Mouse (Mus musculus): ENCODE data around the gene Serpina6. TPM values are rescaled to one million over a fixed set of nuclear protein-coding genes. Genes with fewer than 3 reads are reported as not detected.
"Not testable (repeated sequence)": the region's sequence is repeated elsewhere in the genome, so short reads cannot be mapped to it uniquely, and the experiment has no call there.

The Serpina6 gene
- polyA plus RNA-seq, 1 experiment: 1.2 TPM

- Histone ChIP-seq H3K27ac (ENCODE audit: control insufficient read depth, insufficient read depth, low read depth, low read length, poor library complexity) (no peak overlapping the region), H3K4me1 (ENCODE audit: control insufficient read depth, insufficient read depth, low read length) (no peaks in the 10 kb centered on the region), H3K4me3 (replicated peaks; ENCODE audit: control insufficient read depth, low read depth, low read length) (no peak overlapping the region)
- 74% methylated on average over 5 of the region's 5 CpGs for WGBS
- TF ChIP-seq POLR2A (IDR thresholded peaks at IDR 0.05; ENCODE audit: borderline replicate concordance, control insufficient read depth, low read depth, low read length) (no peak), CTCF (IDR thresholded peaks at IDR 0.05; ENCODE audit: control insufficient read depth, insufficient read depth, low read length) (no peak)
Measured at GRCm38 (mm10) chr12:103670344-103670743, 13.3 kb upstream of the Serpina6 start.

- WGBS: 90% methylated on average over 3 of the region's 3 CpGs
- H3K27ac ChIP-seq (ENCODE audit: control insufficient read depth, insufficient read depth, low read depth, low read length, poor library complexity): no peak overlapping the region
- H3K4me1 ChIP-seq (ENCODE audit: control insufficient read depth, insufficient read depth, low read length): no peaks in the 10 kb centered on the region
- TF ChIP-seq POLR2A (IDR thresholded peaks at IDR 0.05; ENCODE audit: borderline replicate concordance, control insufficient read depth, low read depth, low read length) (no peak), CTCF (IDR thresholded peaks at IDR 0.05; ENCODE audit: control insufficient read depth, insufficient read depth, low read length) (no peak)
- H3K4me3 ChIP-seq (replicated peaks; ENCODE audit: control insufficient read depth, low read depth, low read length): no peak overlapping the region
Measured at GRCm38 (mm10) chr12:103665286-103665685, 8.3 kb upstream of the Serpina6 start.

GRCm38 (mm10) chr12:103662053-103662452 is 5.0 kb upstream of the Serpina6 start:
- not testable (repeated sequence) for H3K4me3 ChIP-seq (replicated peaks; ENCODE audit: control insufficient read depth, low read depth, low read length); H3K27ac ChIP-seq (ENCODE audit: control insufficient read depth, insufficient read depth, low read depth, low read length, poor library complexity); H3K4me1 ChIP-seq (ENCODE audit: control insufficient read depth, insufficient read depth, low read length)

- Histone ChIP-seq H3K4me1 (ENCODE audit: control insufficient read depth, insufficient read depth, low read length) (no peaks in the 10 kb centered on the region), H3K27ac (ENCODE audit: control insufficient read depth, insufficient read depth, low read depth, low read length, poor library complexity) (no peak overlapping the region), H3K4me3 (replicated peaks; ENCODE audit: control insufficient read depth, low read depth, low read length) (no peak overlapping the region)
- WGBS: 77% methylated on average over 5 of the region's 5 CpGs
- no peak for TF ChIP-seq CTCF (IDR thresholded peaks at IDR 0.05; ENCODE audit: control insufficient read depth, insufficient read depth, low read length)
- no peak for TF ChIP-seq POLR2A (IDR thresholded peaks at IDR 0.05; ENCODE audit: borderline replicate concordance, control insufficient read depth, low read depth, low read length)
Measured at GRCm38 (mm10) chr12:103660076-103660475, 3.1 kb upstream of the Serpina6 start.

GRCm38 (mm10) chr12:103659171-103659570 is 2.2 kb upstream of the Serpina6 start:
- TF ChIP-seq POLR2A (IDR thresholded peaks at IDR 0.05; ENCODE audit: borderline replicate concordance, control insufficient read depth, low read depth, low read length) (no peak), CTCF (IDR thresholded peaks at IDR 0.05; ENCODE audit: control insufficient read depth, insufficient read depth, low read length) (no peak)
- Histone ChIP-seq H3K27ac (ENCODE audit: control insufficient read depth, insufficient read depth, low read depth, low read length, poor library complexity) (no peak overlapping the region), H3K4me1 (ENCODE audit: control insufficient read depth, insufficient read depth, low read length) (no peaks in the 10 kb centered on the region), H3K4me3 (replicated peaks; ENCODE audit: control insufficient read depth, low read depth, low read length) (no peak overlapping the region)
- 70% methylated on average over 2 of the region's 2 CpGs for WGBS

- no peaks in the 10 kb centered on the region for H3K4me1 ChIP-seq (ENCODE audit: control insufficient read depth, insufficient read depth, low read length)
- TF ChIP-seq POLR2A (IDR thresholded peaks at IDR 0.05; ENCODE audit: borderline replicate concordance, control insufficient read depth, low read depth, low read length) (no peak), CTCF (IDR thresholded peaks at IDR 0.05; ENCODE audit: control insufficient read depth, insufficient read depth, low read length) (no peak)
- no peak overlapping the region for H3K4me3 ChIP-seq (replicated peaks; ENCODE audit: control insufficient read depth, low read depth, low read length)
- 70% methylated on average over 10 of the region's 10 CpGs for WGBS
- H3K27ac ChIP-seq (ENCODE audit: control insufficient read depth, insufficient read depth, low read depth, low read length, poor library complexity): no peak overlapping the region
Measured at GRCm38 (mm10) chr12:103657991-103658390, 979 bp upstream of the Serpina6 start.

- Histone ChIP-seq H3K4me3 (replicated peaks; ENCODE audit: control insufficient read depth, low read depth, low read length) (no peak overlapping the region), H3K27ac (ENCODE audit: control insufficient read depth, insufficient read depth, low read depth, low read length, poor library complexity) (no peak overlapping the region), H3K4me1 (ENCODE audit: control insufficient read depth, insufficient read depth, low read length) (no peaks in the 10 kb centered on the region)
- 70% methylated on average over 7 of the region's 7 CpGs for WGBS
- TF ChIP-seq POLR2A (IDR thresholded peaks at IDR 0.05; ENCODE audit: borderline replicate concordance, control insufficient read depth, low read depth, low read length): no peak
- TF ChIP-seq CTCF (IDR thresholded peaks at IDR 0.05; ENCODE audit: control insufficient read depth, insufficient read depth, low read length): no peak
Measured at GRCm38 (mm10) chr12:103655123-103656044, 1.6 kb downstream of the Serpina6 start.

GRCm38 (mm10) chr12:103653836-103654235 is 3.2 kb downstream of the Serpina6 start:
- no peak overlapping the region for H3K4me3 ChIP-seq (replicated peaks; ENCODE audit: control insufficient read depth, low read depth, low read length)
- WGBS: 90% methylated on average over 2 of the region's 2 CpGs
- H3K4me1 ChIP-seq (ENCODE audit: control insufficient read depth, insufficient read depth, low read length): no peaks in the 10 kb centered on the region
- H3K27ac ChIP-seq (ENCODE audit: control insufficient read depth, insufficient read depth, low read depth, low read length, poor library complexity): no peak overlapping the region
- TF ChIP-seq CTCF (IDR thresholded peaks at IDR 0.05; ENCODE audit: control insufficient read depth, insufficient read depth, low read length) (no peak), POLR2A (IDR thresholded peaks at IDR 0.05; ENCODE audit: borderline replicate concordance, control insufficient read depth, low read depth, low read length) (no peak)
